22 mouse cellular contexts compared by ENCODE assay signal in the genomic region with DNA sequence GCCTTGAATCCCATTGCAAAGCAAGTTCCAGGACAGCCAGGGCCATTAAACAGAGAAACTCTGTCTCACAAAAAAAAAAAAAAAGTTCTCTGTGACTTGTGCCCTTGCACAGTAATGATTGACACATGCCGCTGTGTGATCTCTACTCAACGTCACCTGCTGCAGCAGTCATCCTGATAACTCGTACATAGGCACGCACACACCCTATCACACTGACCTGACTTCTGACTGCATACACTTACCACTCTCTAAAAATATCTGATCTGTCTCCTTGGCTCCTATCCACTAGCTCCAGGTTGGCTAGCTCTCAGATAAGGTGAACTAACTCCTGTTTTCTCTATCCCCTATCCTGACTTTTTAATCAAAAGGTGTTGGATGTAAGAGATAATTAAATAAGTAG. TPM values are rescaled to one million over a fixed set of nuclear protein-coding genes. Genes with fewer than 3 reads are reported as not detected.
DNase-seq lines count a peak whose midpoint lies in the region; ATAC-seq and TF ChIP-seq lines count a peak whose summit lies in the region.
"Had no signal": no experiment of that assay in that cellular context is flagged by ENCODE, and none has a peak within 500 bp of the region (broad histone marks: within the 10 kb centered on the region; RNA-seq: fewer than 3 reads in every experiment).

No protein-coding gene starts in this region.

- H3K9ac ChIP-seq in MEL (ENCODE audit: control insufficient read depth, low read depth, low read length, poor library complexity, severe bottlenecking): no peak overlapping the region
- no peak overlapping the region for H3K9ac ChIP-seq in heart, postnatal 0 days (replicated peaks; ENCODE audit: low read depth, low read length)
- H3K9ac ChIP-seq in liver, embryonic 16.5 days (ENCODE audit: low read depth, low read length): no peak overlapping the region
- H3K9ac ChIP-seq: forebrain, embryonic 12.5 days; hindbrain, embryonic 15.5 days; midbrain, embryonic 13.5 days; stomach, embryonic 15.5 days had no signal

- H3K79me2 ChIP-seq in MEL (ENCODE audit: control insufficient read depth, insufficient read depth, low read length, poor library complexity): no peaks in the 10 kb centered on the region

- ATAC-seq in heart, postnatal 0 days (ENCODE audit: insufficient read depth, low read depth): 0 out of 2 replicates have a peak, but pooled peaks have one; percentile 18
- peak; percentile 90 for ATAC-seq in liver, embryonic 16.5 days (ENCODE audit: low read depth)
- ATAC-seq: midbrain, embryonic 13.5 days had no signal

- WGBS in heart, embryonic 10.5 days: 40% methylated on average over 4 of the region's 4 CpGs
- 40% methylated on average over 4 of the region's 4 CpGs for WGBS in heart, postnatal 0 days
- 15% methylated on average over 4 of the region's 4 CpGs for WGBS in liver, embryonic 16.5 days (ENCODE audit: insufficient replicate concordance)

- no peak for TF ChIP-seq RAD21 in MEL (IDR thresholded peaks at IDR 0.05; ENCODE audit: low read depth, low read length)

- no peaks in the 10 kb centered on the region for H3K27me3 ChIP-seq in heart, embryonic 10.5 days (ENCODE audit: insufficient read depth, poor library complexity, severe bottlenecking)
- H3K27me3 ChIP-seq in MEL (ENCODE audit: control insufficient read depth in 1 of 2, insufficient read depth in 2 of 2, low read length in 2 of 2): no peaks in the 10 kb centered on the region
- no peaks in the 10 kb centered on the region for H3K27me3 ChIP-seq in heart, postnatal 0 days (ENCODE audit: control insufficient read depth, insufficient read depth, low read length)
- no peaks in the 10 kb centered on the region for H3K27me3 ChIP-seq in liver, embryonic 16.5 days (ENCODE audit: control insufficient read depth, insufficient read depth, low read depth, low read length)
- H3K27me3 ChIP-seq: forebrain, embryonic 12.5 days; midbrain, embryonic 13.5 days; stomach, embryonic 15.5 days had no signal

- no peak for TF ChIP-seq POLR2A in MEL (IDR thresholded peaks at IDR 0.05; ENCODE audit: control insufficient read depth in 1 of 2, insufficient read depth in 1 of 2, low read depth in 1 of 2, low read length in 2 of 2, poor library complexity in 1 of 2)

- no peak for TF ChIP-seq CTCF in MEL (IDR thresholded peaks at IDR 0.05 in 2 of 3, conservative IDR thresholded peaks at IDR 0.05 in 1 of 3; ENCODE audit: control insufficient read depth in 1 of 3, insufficient read depth in 1 of 3, low read depth in 2 of 3, low read length in 3 of 3, poor library complexity in 1 of 3, severe bottlenecking in 1 of 3)
- no peak for TF ChIP-seq CTCF in heart, postnatal 0 days (IDR thresholded peaks at IDR 0.05; ENCODE audit: low read depth)

- TF ChIP-seq EP300 in MEL (IDR thresholded peaks at IDR 0.05; ENCODE audit: low read depth in 1 of 2, low read length in 2 of 2): peak; percentile 26 to 49; a peak in 2 of 4 replicates
- no peak for TF ChIP-seq EP300 in heart, postnatal 0 days (IDR thresholded peaks at IDR 0.05; ENCODE audit: low read depth)

- H3K36me3 ChIP-seq in heart, embryonic 10.5 days: no peaks in the 10 kb centered on the region
- peaks cover 0 to 9% of the 10 kb centered on the region in 2 experiments; a peak in 1 of 4 replicates for H3K36me3 ChIP-seq in MEL (ENCODE audit: control insufficient read depth in 1 of 2, insufficient read depth in 2 of 2, low read length in 2 of 2)
- H3K36me3 ChIP-seq in heart, postnatal 0 days (replicated peaks; ENCODE audit: control insufficient read depth, insufficient read depth, low read length): no peaks in the 10 kb centered on the region
- no peaks in the 10 kb centered on the region for H3K36me3 ChIP-seq in liver, embryonic 16.5 days (ENCODE audit: control insufficient read depth, insufficient read depth)
- H3K36me3 ChIP-seq: forebrain, embryonic 12.5 days; hindbrain, embryonic 15.5 days; midbrain, embryonic 13.5 days; stomach, embryonic 15.5 days had no signal

- H3K9me3 ChIP-seq in heart, embryonic 10.5 days: no peaks in the 10 kb centered on the region
- H3K9me3 ChIP-seq in MEL (replicated peaks; ENCODE audit: insufficient read depth, low read length): no peaks in the 10 kb centered on the region
- peaks cover 9% of the 10 kb centered on the region for H3K9me3 ChIP-seq in heart, postnatal 0 days (replicated peaks; ENCODE audit: control insufficient read depth, low read length)
- H3K9me3 ChIP-seq in liver, embryonic 16.5 days (replicated peaks; ENCODE audit: control insufficient read depth, low read length): no peaks in the 10 kb centered on the region
- H3K9me3 ChIP-seq: forebrain, embryonic 12.5 days; hindbrain, embryonic 15.5 days; stomach, embryonic 15.5 days had no signal

- peaks cover 28% of the 10 kb centered on the region for H3K4me1 ChIP-seq in heart, embryonic 10.5 days
- H3K4me1 ChIP-seq in MEL (ENCODE audit: control insufficient read depth in 1 of 2, insufficient read depth in 2 of 2, low read length in 2 of 2): peaks cover 10 to 14% of the 10 kb centered on the region in 2 experiments
- H3K4me1 ChIP-seq in heart, postnatal 0 days (ENCODE audit: control insufficient read depth, insufficient read depth): peaks cover 15% of the 10 kb centered on the region
- peaks cover 7% of the 10 kb centered on the region for H3K4me1 ChIP-seq in liver, embryonic 16.5 days (ENCODE audit: control insufficient read depth, low read depth, low read length)
- H3K4me1 ChIP-seq: forebrain, embryonic 12.5 days; hindbrain, embryonic 15.5 days; midbrain, embryonic 13.5 days had no signal

- peak overlapping the region; percentile 65 for H3K27ac ChIP-seq in heart, embryonic 10.5 days
- H3K27ac ChIP-seq in MEL (ENCODE audit: control insufficient read depth, low read depth, low read length): no peak overlapping the region
- peak overlapping the region; percentile 75 for H3K27ac ChIP-seq in heart, postnatal 0 days (ENCODE audit: low read depth)
- H3K27ac ChIP-seq in liver, embryonic 16.5 days (ENCODE audit: low read length): no peak overlapping the region
- H3K27ac ChIP-seq: forebrain, embryonic 12.5 days; hindbrain, embryonic 15.5 days; midbrain, embryonic 13.5 days; stomach, embryonic 15.5 days had no signal

- no peak overlapping the region for H3K4me2 ChIP-seq in heart, postnatal 0 days (ENCODE audit: low read depth, low read length)
- H3K4me2 ChIP-seq in liver, embryonic 16.5 days (ENCODE audit: low read depth, low read length): no peak overlapping the region
- H3K4me2 ChIP-seq: forebrain, embryonic 12.5 days; hindbrain, embryonic 15.5 days; midbrain, embryonic 13.5 days; stomach, embryonic 15.5 days had no signal

- DNase-seq in heart, embryonic 10.5 days (ENCODE audit: low spot score): no peak
- DNase-seq in heart, adult 11 months: no peak
- peak; percentile 63 for DNase-seq in MEL (ENCODE audit: low read depth, low spot score)
- no peak for DNase-seq in heart, postnatal 0 days (ENCODE audit: low spot score)
- no peak for DNase-seq in retina, embryonic 14.5 days (ENCODE audit: low spot score)
- no peak for DNase-seq in thymus, postnatal 0 days (ENCODE audit: low spot score)
- no peak for DNase-seq in right cerebral cortex, postnatal 36 days (ENCODE audit: low spot score in 2 of 2)
- DNase-seq: adrenal gland, postnatal 10 days; B cell, adult 2 months; cerebellum, adult 11-12 months; cerebellum, postnatal 36 days; kidney, adult 18-20 months; kidney, postnatal 25 days; lung, postnatal 36 days; right cerebral cortex, adult 18-20 months; thymus, adult 2 months had no signal

- no peak overlapping the region for H3K4me3 ChIP-seq in heart, embryonic 10.5 days
- no peak overlapping the region for H3K4me3 ChIP-seq in MEL (ENCODE audit: control insufficient read depth in 1 of 2, insufficient read depth in 1 of 2, low read depth in 2 of 2, low read length in 2 of 2)
- no peak overlapping the region for H3K4me3 ChIP-seq in heart, postnatal 0 days (ENCODE audit: low read depth, low read length)
- H3K4me3 ChIP-seq in liver, embryonic 16.5 days (ENCODE audit: low read depth, low read length): no peak overlapping the region
- H3K4me3 ChIP-seq: forebrain, embryonic 12.5 days; hindbrain, embryonic 15.5 days; midbrain, embryonic 13.5 days; stomach, embryonic 15.5 days had no signal

TF ChIP-seq in MEL, 35 proteins besides CTCF, POLR2A, EP300 and RAD21 (continues in another document):
- peak; percentile 24; the same call in 1 of the 2 replicates for TF ChIP-seq MXI1 (IDR thresholded peaks at IDR 0.05; ENCODE audit: low read depth, low read length)

RNA-seq across cellular contexts. Expression of a gene that starts 27.9 kb away (rescaled TPM):
- 37.8 and 46.2 TPM in 2 replicates for polyA plus RNA-seq in heart, embryonic 10.5 days (2016; fragmentation: Nextera tagmentation; extraction: Ambion mirVana)
- 16.7 and 19.3 TPM in 2 replicates for total RNA-seq in MEL (2012; rRNA removed)
- polyA plus RNA-seq in MEL (2012; ENCODE audit: insufficient read depth in 1 of 2, insufficient read length in 2 of 2, low read depth in 1 of 2, low replicate concordance in 2 of 2, missing spikeins in 1 of 2): 10 to 100 TPM in 1 of 2 experiments, not detected in 1; 69.3 TPM
- 137 and 155 TPM in 2 replicates for total RNA-seq in heart, postnatal 0 days (2014; rRNA removed; ENCODE audit: low replicate concordance)
- 26.4 and 27.4 TPM in 2 replicates for polyA plus RNA-seq in heart, postnatal 0 days (2015; fragmentation: Nextera tagmentation; extraction: Ambion mirVana)
- 11.1 and 12.2 TPM in 2 replicates for polyA plus RNA-seq in liver, embryonic 16.5 days (2015; fragmentation: Nextera tagmentation; extraction: Ambion mirVana)
- polyA plus RNA-seq in thymus, postnatal 0 days (2015; fragmentation: Nextera tagmentation; extraction: Ambion mirVana): 30.3 and 34.3 TPM in 2 replicates

RNA-seq across cellular contexts. Expression of a gene that starts 49.4 kb away (rescaled TPM):
- 10.8 and 15.4 TPM in 2 replicates for polyA plus RNA-seq in heart, embryonic 10.5 days (2016; fragmentation: Nextera tagmentation; extraction: Ambion mirVana)
- 23.0 and 23.9 TPM in 2 replicates for total RNA-seq in MEL (2012; rRNA removed)
- 10 to 100 TPM in 1 of 2 experiments, not detected in 1; 26.1 TPM for polyA plus RNA-seq in MEL (2012; ENCODE audit: insufficient read depth in 1 of 2, insufficient read length in 2 of 2, low read depth in 1 of 2, low replicate concordance in 2 of 2, missing spikeins in 1 of 2)
- 0.46 and 10.2 TPM in 2 replicates for total RNA-seq in heart, postnatal 0 days (2014; rRNA removed; ENCODE audit: low replicate concordance)
- polyA plus RNA-seq in heart, postnatal 0 days (2015; fragmentation: Nextera tagmentation; extraction: Ambion mirVana): 7.8 and 8.5 TPM in 2 replicates
- polyA plus RNA-seq in liver, embryonic 16.5 days (2015; fragmentation: Nextera tagmentation; extraction: Ambion mirVana): 5.5 and 6.0 TPM in 2 replicates
- polyA plus RNA-seq in thymus, postnatal 0 days (2015; fragmentation: Nextera tagmentation; extraction: Ambion mirVana): 15.8 and 17.5 TPM in 2 replicates

RNA-seq across cellular contexts. Expression of a gene that starts 49.9 kb away (rescaled TPM):
- 0.07 TPM in 1 of 2 replicates, not detected in the other for polyA plus RNA-seq in heart, embryonic 10.5 days (2016; fragmentation: Nextera tagmentation; extraction: Ambion mirVana)
- total RNA-seq in MEL (2012; rRNA removed): 10.1 and 21.6 TPM in 2 replicates
- polyA plus RNA-seq in MEL (2012; ENCODE audit: insufficient read depth in 1 of 2, insufficient read length in 2 of 2, low read depth in 1 of 2, low replicate concordance in 2 of 2, missing spikeins in 1 of 2): 10 to 100 TPM; 16.0 to 49.7 TPM
- total RNA-seq in heart, postnatal 0 days (2014; rRNA removed; ENCODE audit: low replicate concordance): 0.04 and 1.9 TPM in 2 replicates
- polyA plus RNA-seq in heart, postnatal 0 days (2015; fragmentation: Nextera tagmentation; extraction: Ambion mirVana): 0.07 and 0.11 TPM in 2 replicates
- 0.09 TPM in 1 of 2 replicates, not detected in the other for polyA plus RNA-seq in liver, embryonic 16.5 days (2015; fragmentation: Nextera tagmentation; extraction: Ambion mirVana)
- 0.98 and 1.0 TPM in 2 replicates for polyA plus RNA-seq in thymus, postnatal 0 days (2015; fragmentation: Nextera tagmentation; extraction: Ambion mirVana)
- total RNA-seq: granulocyte monocyte progenitor cell, adult 5-6 weeks had no signal
- polyA plus RNA-seq: forebrain, embryonic 12.5 days had no signal

Comparison
In these comparisons a context has a peak if more than half of its experiments do, and no peak if none do; other contexts are left out.
1. H3K27ac ChIP-seq: peak in heart, embryonic 10.5 days (single experiment) and heart, postnatal 0 days (single experiment); none in MEL (single experiment) and liver, embryonic 16.5 days (single experiment).